Mouse (Mus musculus) stomach, embryonic 14.5 days (tissue): Measurements from ENCODE around the gene Pnmal2. TPM values are rescaled to one million over a fixed set of nuclear protein-coding genes. Genes with fewer than 3 reads are reported as not detected.

Experiments
- ATAC-seq: fragments of 200-750 bp; cut with Nextera tagmentation; 2 replicates; pipeline ENCODE4 v1.8.0; 2017; ENCODE audit warnings: low read depth, moderate TSS enrichment; ENCODE audit not compliant: insufficient number of reproducible peaks, insufficient read depth, low FRiP score
- H3K27ac ChIP-seq: fragments of 300-500 bp; sonication (generic); 2 replicates; pipeline ENCODE4 v1.5.1; 2014; ENCODE audit warnings: mild to moderate bottlenecking, low read length, moderate library complexity, mixed read lengths
- H3K27me3 ChIP-seq: fragments of 300-500 bp; sonication (generic); 2 replicates; pipeline ENCODE4 v1.6.1; 2014; ENCODE audit warnings: low read length, control low read depth, mixed read lengths; ENCODE audit not compliant: control insufficient read depth, insufficient read depth
- H3K36me3 ChIP-seq: fragments of 300-500 bp; sonication (generic); 2 replicates; pipeline ENCODE4 v1.6.1; 2014; ENCODE audit warnings: mild to moderate bottlenecking, control low read depth, low read length, moderate library complexity, mixed read lengths; ENCODE audit not compliant: control insufficient read depth, insufficient read depth
- H3K4me1 ChIP-seq: fragments of 300-500 bp; sonication (generic); 2 replicates; pipeline ENCODE4 v1.6.1; 2014; ENCODE audit warnings: low read length, control low read depth, mixed read lengths; ENCODE audit not compliant: control insufficient read depth, insufficient read depth
- H3K4me2 ChIP-seq: fragments of 300-500 bp; sonication (generic); replicated peaks from 2 replicates; pipeline ENCODE4 v1.6.1; 2014; ENCODE audit warnings: low read depth, low read length, control low read depth
- H3K4me3 ChIP-seq: fragments of 300-500 bp; sonication (generic); 2 replicates; pipeline ENCODE4 v1.5.1; 2014; ENCODE audit warnings: low read depth, low read length, control low read depth
- H3K9ac ChIP-seq: fragments of 300-500 bp; sonication (generic); replicated peaks from 2 replicates; pipeline ENCODE4 v1.6.1; 2014; ENCODE audit warnings: low read depth, mild to moderate bottlenecking, control low read depth, low read length, moderate library complexity, mixed read lengths
- H3K9me3 ChIP-seq: fragments of 300-500 bp; sonication (generic); 2 replicates; pipeline ENCODE4 v1.6.1; 2016; ENCODE audit warnings: low read depth, low read length, control low read depth; ENCODE audit not compliant: control insufficient read depth
- WGBS: fragments of 180-500 bp; shearing (Covaris S2); extraction: QIAGEN DNeasy Blood & Tissue Kit; methylation state at CpG from one replicate; pipeline ENCODE4 v1.1.7; 2014; 5-methylcytosine and 5-hydroxymethylcytosine counted together
- polyA plus RNA-seq: library from polyadenylated mRNA; unstranded; fragments of >200 nt; fragmentation: Nextera tagmentation; extraction: Ambion mirVana; gene quantifications from 2 replicates; pipeline ENCODE4 v1.2.1, GENCODE M21; 2014

Gene Pnmal2
- polyA plus RNA-seq, 1 experiment from 2014 or later: 8.8 TPM

DNA sequence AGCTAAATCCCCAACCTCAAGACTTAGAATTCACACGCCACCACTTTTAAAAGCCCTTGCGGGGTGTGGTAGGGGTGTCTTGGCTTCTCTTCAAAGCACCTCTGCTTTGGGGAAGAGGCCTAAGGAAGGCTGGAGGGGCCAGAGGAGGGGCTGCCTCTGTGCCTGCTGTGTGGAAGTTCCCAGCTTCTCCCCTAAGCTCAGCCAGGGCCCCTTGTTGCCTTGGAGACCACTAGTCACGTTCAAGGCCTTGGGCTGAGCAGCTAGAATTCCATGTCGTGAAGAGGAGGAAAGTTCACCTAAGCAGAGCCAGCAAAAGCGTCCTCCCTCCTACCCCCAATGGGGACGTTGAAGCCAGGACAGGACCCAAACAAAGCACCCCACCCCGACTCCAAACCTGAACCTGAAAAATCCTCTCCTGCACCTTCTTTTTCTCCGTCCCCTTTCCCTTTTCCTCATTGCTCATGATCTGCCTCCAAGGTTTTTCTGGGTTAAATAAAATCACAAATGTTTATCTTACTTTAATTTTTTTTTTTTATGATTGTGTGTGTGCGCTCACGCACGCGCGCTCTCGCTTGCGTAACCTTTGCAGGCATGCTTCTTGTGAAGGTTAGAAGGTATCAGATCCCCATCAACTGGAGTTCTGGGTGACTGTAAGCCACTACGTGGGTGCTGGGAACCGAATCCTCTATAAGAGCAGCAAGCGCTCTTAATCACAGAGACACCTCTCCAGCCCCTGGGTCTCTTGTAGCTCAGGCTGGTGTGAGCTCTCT, 47.4 kb downstream of the Pnmal2 start:
- Histone ChIP-seq H3K4me3 (no peak overlapping the region), H3K9me3 (no peaks in the 10 kb centered on the region), H3K4me2 (peak overlapping the region; percentile 35), H3K27ac (peak overlapping the region; percentile 96), H3K9ac (no peak overlapping the region), H3K27me3 (no peaks in the 10 kb centered on the region), H3K36me3 (peaks cover 2% of the 10 kb centered on the region; the same call in 1 of the 2 replicates), H3K4me1 (peaks cover 50% of the 10 kb centered on the region)
- WGBS: 29% methylated on average over 18 of the region's 18 CpGs
- ATAC-seq: peak; percentile 73; the same call in 1 of the 2 replicates

DNA sequence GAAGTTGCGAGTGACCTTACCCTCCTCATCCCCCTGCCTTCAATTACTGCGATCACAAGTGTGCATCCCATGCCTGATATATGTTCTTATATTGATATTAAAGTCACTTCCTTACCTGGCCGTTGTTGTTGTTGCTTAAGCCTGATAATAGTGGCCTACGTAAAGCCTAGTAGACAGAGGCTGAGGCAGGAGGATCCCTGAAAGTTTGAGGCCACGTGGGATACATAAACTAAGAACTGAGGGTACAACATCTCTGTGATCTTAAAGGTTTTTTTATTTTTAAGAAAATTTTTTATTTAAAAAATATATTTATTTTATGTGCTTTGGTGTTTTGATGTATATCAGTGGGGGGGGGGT, 47.9 kb downstream of the Pnmal2 start, which contains the start of gene Ccdc8:
Gene Ccdc8 (plus strand): TSS at position 258 of the 357 bp plus-strand sequence.
- Histone ChIP-seq H3K9ac (no peak within 1 kb of the TSS), H3K4me1 (peaks cover 53% of the 10 kb centered on the region), H3K4me2 (peak within 1 kb of the TSS; percentile 73), H3K27ac (peak within 1 kb of the TSS; percentile 96), H3K27me3 (no peaks in the 10 kb centered on the region), H3K36me3 (peaks cover 5% of the 10 kb centered on the region; the same call in 1 of the 2 replicates), H3K9me3 (no peaks in the 10 kb centered on the region), H3K4me3 (peak within 1 kb of the TSS; percentile 82)
- 89% methylated on average over 5 of the region's 5 CpGs for WGBS
- no peak for ATAC-seq

DNA sequence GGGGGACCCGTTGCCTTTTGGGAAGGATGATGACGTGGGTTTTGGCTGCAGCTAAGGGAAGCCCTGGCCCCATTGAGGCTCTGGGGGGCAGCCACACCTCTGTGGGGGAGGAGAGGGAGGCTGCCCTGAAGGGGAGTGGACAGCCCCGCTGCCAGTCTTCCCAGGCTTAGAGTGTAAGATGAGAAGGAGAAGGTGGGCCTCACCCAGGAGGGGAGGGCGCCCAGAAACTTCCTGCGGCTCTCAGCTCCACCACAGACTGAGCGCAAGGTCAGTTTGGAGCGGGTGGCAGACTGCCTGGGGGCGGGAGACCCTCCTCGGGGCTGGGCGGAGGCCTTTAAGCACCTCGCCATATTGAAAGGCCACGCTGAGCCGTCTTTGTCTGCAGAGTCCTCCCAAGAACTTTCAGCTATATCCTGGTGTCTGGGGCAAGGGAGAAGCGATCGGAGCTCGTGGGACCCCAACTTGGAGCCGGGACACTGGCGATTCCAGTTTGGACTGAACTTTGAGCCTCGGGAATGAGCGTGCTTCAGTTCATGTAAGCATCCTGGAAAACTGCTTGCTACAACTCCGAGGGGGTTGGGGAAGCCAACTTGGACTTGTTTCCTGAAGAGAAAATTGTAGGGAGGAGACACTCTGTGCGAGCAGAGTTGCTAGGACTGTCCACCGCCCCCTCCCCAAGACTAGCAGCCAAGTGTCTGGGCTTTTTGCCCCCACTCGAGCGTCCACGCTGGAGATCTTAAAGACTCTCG, 49.3 kb downstream of the Pnmal2 start:
- peak overlapping the region; percentile 94 for H3K27ac ChIP-seq
- no peaks in the 10 kb centered on the region for H3K9me3 ChIP-seq
- peak; percentile 93 for ATAC-seq
- peak overlapping the region; percentile 73 for H3K4me2 ChIP-seq
- under 1% methylated on average over 27 of the region's 27 CpGs for WGBS
- H3K4me1 ChIP-seq: peaks cover 49% of the 10 kb centered on the region
- H3K4me3 ChIP-seq: peak overlapping the region; percentile 82
- peak overlapping the region; percentile 80 for H3K9ac ChIP-seq
- no peaks in the 10 kb centered on the region for H3K27me3 ChIP-seq
- peaks cover 18% of the 10 kb centered on the region; the same call in 1 of the 2 replicates for H3K36me3 ChIP-seq

DNA sequence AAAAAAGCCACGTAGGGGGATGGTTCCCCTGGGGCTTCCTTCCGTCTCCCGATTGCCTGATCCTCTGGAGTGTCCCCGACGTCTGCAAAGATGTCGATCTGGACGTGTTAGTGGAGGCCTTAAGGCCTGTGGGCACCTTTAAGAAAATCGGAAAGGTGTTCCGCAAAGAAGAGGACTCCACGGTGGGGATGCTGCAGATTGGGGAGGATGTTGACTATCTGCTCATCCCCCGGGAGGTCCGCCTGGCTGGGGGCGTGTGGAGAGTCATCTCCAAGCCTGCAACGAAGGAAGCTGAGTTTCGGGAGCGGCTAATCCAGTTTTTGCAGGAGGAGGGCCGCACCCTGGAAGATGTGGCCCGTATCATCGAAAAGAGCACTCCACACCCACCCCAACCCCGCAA, 49.9 kb downstream of the Pnmal2 start:
- no peak for ATAC-seq
- no peaks in the 10 kb centered on the region for H3K9me3 ChIP-seq
- H3K27me3 ChIP-seq: no peaks in the 10 kb centered on the region
- H3K4me3 ChIP-seq: peak overlapping the region; percentile 82
- H3K9ac ChIP-seq: peak overlapping the region; percentile 80
- peak overlapping the region; percentile 73 for H3K4me2 ChIP-seq
- H3K4me1 ChIP-seq: peaks cover 49% of the 10 kb centered on the region
- H3K27ac ChIP-seq: peak overlapping the region; percentile 94
- peaks cover 24% of the 10 kb centered on the region; the same call in 1 of the 2 replicates for H3K36me3 ChIP-seq
- WGBS: 2% methylated on average over 20 of the region's 20 CpGs

DNA sequence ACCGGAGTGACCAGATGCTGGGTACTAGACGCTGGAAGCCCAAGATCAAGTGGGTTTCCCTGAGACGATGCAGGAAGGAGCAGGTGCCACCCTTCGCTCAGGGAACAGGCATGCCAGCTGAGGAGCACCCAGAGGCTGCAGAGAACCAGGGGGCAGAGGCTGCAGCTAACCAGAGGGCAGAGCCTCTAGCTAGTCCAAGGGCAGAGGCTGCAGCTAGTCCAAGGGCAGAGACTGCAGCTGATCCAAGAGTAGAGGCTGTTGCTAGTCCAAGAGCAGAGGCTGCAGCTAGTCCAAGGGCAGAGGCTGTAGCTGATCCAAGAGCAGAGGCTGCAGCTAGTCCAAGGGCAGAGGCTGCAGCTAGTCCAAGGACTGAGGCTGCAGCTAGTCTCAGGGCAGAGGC, 50.9 kb downstream of the Pnmal2 start:
- Histone ChIP-seq H3K9me3 (no peaks in the 10 kb centered on the region), H3K4me1 (peaks cover 41% of the 10 kb centered on the region), H3K27me3 (no peaks in the 10 kb centered on the region), H3K36me3 (peaks cover 27% of the 10 kb centered on the region; the same call in 1 of the 2 replicates), H3K9ac (peak overlapping the region; percentile 80; the same call in 1 of the 2 replicates), H3K4me3 (peak overlapping the region; percentile 82), H3K27ac (no peak overlapping the region), H3K4me2 (peak overlapping the region; percentile 73)
- WGBS: 74% methylated on average over 4 of the region's 4 CpGs
- ATAC-seq: no peak

Other genes starting within 250 kb of the Pnmal2 start
- not detected in 2 replicates for gene Ceacam9, start 222.8 kb upstream of the Pnmal2 start, polyA plus RNA-seq
- gene Ap2s1, start 206.3 kb upstream of the Pnmal2 start, polyA plus RNA-seq: 274 and 282 TPM in 2 replicates
- gene Slc1a5, start 163.3 kb upstream of the Pnmal2 start, polyA plus RNA-seq: 36.7 and 39.0 TPM in 2 replicates
- gene Strn4, start 128.8 kb upstream of the Pnmal2 start, polyA plus RNA-seq: 105 and 120 TPM in 2 replicates
- gene Fkrp, start 128.0 kb upstream of the Pnmal2 start, polyA plus RNA-seq: 23.8 and 25.8 TPM in 2 replicates
- 14.2 and 14.6 TPM in 2 replicates for gene Prkd2, start 101.8 kb upstream of the Pnmal2 start, polyA plus RNA-seq
- gene Dact3, start 69.4 kb upstream of the Pnmal2 start, polyA plus RNA-seq: 5.5 and 6.1 TPM in 2 replicates
- 12.8 and 12.9 TPM in 2 replicates for gene Gng8, start 52.9 kb upstream of the Pnmal2 start, polyA plus RNA-seq
- 1.5 and 2.0 TPM in 2 replicates for gene Ptgir, start 38.2 kb upstream of the Pnmal2 start, polyA plus RNA-seq
- gene Calm3, start 20.6 kb upstream of the Pnmal2 start, polyA plus RNA-seq: 148 and 161 TPM in 2 replicates
- 4.2 TPM in 2 replicates for gene Pnmal1, start 15.0 kb downstream of the Pnmal2 start, polyA plus RNA-seq
- 0.55 and 0.59 TPM in 2 replicates for gene Gm42372, start 38.4 kb downstream of the Pnmal2 start, polyA plus RNA-seq
- 18.7 and 22.3 TPM in 2 replicates for gene Ccdc8, start 48.0 kb downstream of the Pnmal2 start, polyA plus RNA-seq
- gene Ppp5c, start 83.2 kb downstream of the Pnmal2 start, polyA plus RNA-seq: 93.6 and 94.4 TPM in 2 replicates
- 46.0 and 51.7 TPM in 2 replicates for gene Hif3a, start 117.7 kb downstream of the Pnmal2 start, polyA plus RNA-seq
- gene Psg16, start 129.4 kb downstream of the Pnmal2 start, polyA plus RNA-seq: 0.10 and 0.24 TPM in 2 replicates
- gene Ceacam3, start 205.6 kb downstream of the Pnmal2 start, polyA plus RNA-seq: not detected in 2 replicates